Mouse (Mus musculus) macrophage (primary cell): ENCODE data around the gene Atr. TPM values are rescaled to one million over a fixed set of nuclear protein-coding genes. Genes with fewer than 3 reads are reported as not detected.
"Not testable (repeated sequence)": the region's sequence is repeated elsewhere in the genome, so short reads cannot be mapped to it uniquely, and the experiment has no call there.

ENCODE experiments used
- H3K27ac ChIP-seq: fragments of 350-480 bp; formaldehyde crosslinking; 2 replicates; pipeline ENCODE4 v1.9.0; 2021
- H3K36me3 ChIP-seq: fragments of 350-480 bp; formaldehyde crosslinking; 2 replicates; pipeline ENCODE4 v1.9.0; 2021; ENCODE audit errors: inconsistent target
- H3K4me3 ChIP-seq: fragments of 350-480 bp; formaldehyde crosslinking; 2 replicates; pipeline ENCODE4 v1.9.0; 2021; ENCODE audit errors: inconsistent target
- H3K79me2 ChIP-seq: fragments of 350-480 bp; formaldehyde crosslinking; 2 replicates; pipeline ENCODE4 v1.9.0; 2021; ENCODE audit errors: inconsistent target
- WGBS: methylation state at CpG from one replicate; pipeline ENCODE4 v1.1.7; 2026; ENCODE audit warnings: inconsistent platforms; ENCODE audit not compliant: missing documents; 5-methylcytosine and 5-hydroxymethylcytosine counted together
- polyA plus RNA-seq: library from polyadenylated mRNA; stranded (reverse); fragments of 250-400 nt; gene quantifications from 3 replicates; pipeline ENCODE4 v1.2.4, GENCODE M21; 2018; ENCODE audit warnings: inconsistent platforms

The Atr gene
- polyA plus RNA-seq, 1 experiment from 2014 or later, result 4.0 TPM

GRCm38 (mm10) chr9:95851671-95852070, 5.7 kb upstream of the Atr start:
- WGBS, result 73% methylated on average over 11 of the region's 11 CpGs
- Histone ChIP-seq H3K4me3 (no peak overlapping the region), H3K36me3 (no peaks in the 10 kb centered on the region), H3K79me2 (no peaks in the 10 kb centered on the region), H3K27ac (no peak overlapping the region)

- Histone ChIP-seq H3K4me3 (no peak overlapping the region), H3K36me3 (no peaks in the 10 kb centered on the region), H3K27ac (no peak overlapping the region), H3K79me2 (no peaks in the 10 kb centered on the region)
- WGBS, result 27% methylated on average over 4 of the region's 4 CpGs
Observed at GRCm38 (mm10) chr9:95852896-95853295, 4.5 kb upstream of the Atr start.

GRCm38 (mm10) chr9:95854891-95855290, 2.5 kb upstream of the Atr start:
- Histone ChIP-seq H3K4me3 (no peak overlapping the region), H3K27ac (no peak overlapping the region), H3K36me3 (no peaks in the 10 kb centered on the region), H3K79me2 (no peaks in the 10 kb centered on the region)
- 88% methylated on average over 2 of the region's 2 CpGs for WGBS

- Histone ChIP-seq H3K4me3 (no peak overlapping the region), H3K27ac (no peak overlapping the region), H3K36me3 (no peaks in the 10 kb centered on the region), H3K79me2 (no peaks in the 10 kb centered on the region)
- 100% methylated on average over 4 of the region's 4 CpGs for WGBS
Observed at GRCm38 (mm10) chr9:95856004-95856403, 1.4 kb upstream of the Atr start.

- H3K27ac ChIP-seq, result peak overlapping the region; percentile 35; the same call in 1 of the 2 replicates
- under 1% methylated on average over 31 of the region's 31 CpGs for WGBS
- peak overlapping the region; percentile 74 for H3K4me3 ChIP-seq
- H3K36me3 ChIP-seq, result no peaks in the 10 kb centered on the region
- no peaks in the 10 kb centered on the region for H3K79me2 ChIP-seq
Observed at GRCm38 (mm10) chr9:95858027-95858570, 702 bp downstream of the Atr start.

GRCm38 (mm10) chr9:95878246-95878645, 20.8 kb downstream of the Atr start:
- no peak overlapping the region for H3K27ac ChIP-seq
- H3K4me3 ChIP-seq, result no peak overlapping the region
- WGBS, result 77% methylated on average over 5 of the region's 5 CpGs
- no peaks in the 10 kb centered on the region for H3K79me2 ChIP-seq
- no peaks in the 10 kb centered on the region for H3K36me3 ChIP-seq

GRCm38 (mm10) chr9:95882751-95883150, 25.4 kb downstream of the Atr start:
- 92% methylated on average over 2 of the region's 2 CpGs for WGBS
- Histone ChIP-seq H3K36me3 (0 out of 2 replicates have a peak, but pooled peaks cover 8% of the 10 kb centered on the region), H3K27ac (no peak overlapping the region), H3K4me3 (no peak overlapping the region), H3K79me2 (no peaks in the 10 kb centered on the region)

GRCm38 (mm10) chr9:95897392-95897791, 40.0 kb downstream of the Atr start:
- H3K4me3 ChIP-seq, result no peak overlapping the region
- H3K27ac ChIP-seq, result no peak overlapping the region
- 0 out of 2 replicates have a peak, but pooled peaks cover 7% of the 10 kb centered on the region for H3K36me3 ChIP-seq
- no peaks in the 10 kb centered on the region for H3K79me2 ChIP-seq
- WGBS, result 99% methylated on average over 5 of the region's 5 CpGs

- no peaks in the 10 kb centered on the region for H3K36me3 ChIP-seq
- no peak overlapping the region for H3K4me3 ChIP-seq
- H3K79me2 ChIP-seq, result no peaks in the 10 kb centered on the region
Observed at GRCm38 (mm10) chr9:95932855-95933254, 75.5 kb downstream of the Atr start.

GRCm38 (mm10) chr9:95953658-95954057, 96.3 kb downstream of the Atr start:
- Histone ChIP-seq H3K79me2 (peaks cover 39% of the 10 kb centered on the region), H3K27ac (no peak overlapping the region), H3K36me3 (no peaks in the 10 kb centered on the region), H3K4me3 (peak overlapping the region; percentile 82)
- 85% methylated on average over 2 of the region's 4 CpGs for WGBS

More at GRCm38 (mm10) chr9:95932855-95933254, 75.5 kb downstream of the Atr start:
- no peak overlapping the region for H3K27ac ChIP-seq

GRCm38 (mm10) chr9:95954226-95954584, 96.8 kb downstream of the Atr start:
- Histone ChIP-seq H3K79me2 (peaks cover 45% of the 10 kb centered on the region), H3K4me3 (peak overlapping the region; percentile 82), H3K36me3 (no peaks in the 10 kb centered on the region; the same call in 1 of the 2 replicates), H3K27ac (peak overlapping the region; percentile 44; the same call in 1 of the 2 replicates)
- WGBS, result 1% methylated on average over 7 of the region's 7 CpGs

GRCm38 (mm10) chr9:95954585-95955461, 97.4 kb downstream of the Atr start, which contains the start of gene Xrn1:
Gene Xrn1 (plus strand): TSS chr9:95954760.
- Histone ChIP-seq H3K27ac (peak within 1 kb of the TSS; percentile 44), H3K79me2 (peaks cover 51% of the 10 kb centered on the region), H3K4me3 (peak within 1 kb of the TSS; percentile 82), H3K36me3 (no peaks in the 10 kb centered on the region; the same call in 1 of the 2 replicates)
- WGBS, result under 1% methylated on average over 57 of the region's 57 CpGs

- 95% methylated on average over 2 of the region's 2 CpGs for WGBS
- H3K36me3 ChIP-seq, result no peaks in the 10 kb centered on the region; the same call in 1 of the 2 replicates
- H3K27ac ChIP-seq, result no peak overlapping the region
- peaks cover 79% of the 10 kb centered on the region for H3K79me2 ChIP-seq
- no peak overlapping the region for H3K4me3 ChIP-seq
Observed at GRCm38 (mm10) chr9:95957611-95958010, 100.2 kb downstream of the Atr start.

GRCm38 (mm10) chr9:95958041-95958730, 100.8 kb downstream of the Atr start:
- H3K4me3 ChIP-seq, result no peak overlapping the region
- H3K79me2 ChIP-seq, result peaks cover 84% of the 10 kb centered on the region
- H3K36me3 ChIP-seq, result no peaks in the 10 kb centered on the region; the same call in 1 of the 2 replicates
- 95% methylated on average over 7 of the region's 7 CpGs for WGBS
- no peak overlapping the region for H3K27ac ChIP-seq

- not testable (repeated sequence) for H3K36me3 ChIP-seq, H3K4me3 ChIP-seq, H3K27ac ChIP-seq
- H3K79me2 ChIP-seq, result peaks cover 90% of the 10 kb centered on the region
- 96% methylated on average over 2 of the region's 2 CpGs for WGBS
Observed at GRCm38 (mm10) chr9:95958731-95959105, 101.3 kb downstream of the Atr start.
